Mouse (Mus musculus) ES-Bruce4 (cell line): ENCODE data around the gene Rabggtb.

Experiments
- CTCF ChIP-seq: IDR thresholded peaks from one replicate; pipeline ENCODE4 v1.8.1; 2011; ENCODE audit warnings: low read depth, low read length
- POLR2A ChIP-seq: IDR thresholded peaks from one replicate; pipeline ENCODE4 v1.8.1; 2011; ENCODE audit warnings: low read length; ENCODE audit not compliant: insufficient read depth

DNA sequence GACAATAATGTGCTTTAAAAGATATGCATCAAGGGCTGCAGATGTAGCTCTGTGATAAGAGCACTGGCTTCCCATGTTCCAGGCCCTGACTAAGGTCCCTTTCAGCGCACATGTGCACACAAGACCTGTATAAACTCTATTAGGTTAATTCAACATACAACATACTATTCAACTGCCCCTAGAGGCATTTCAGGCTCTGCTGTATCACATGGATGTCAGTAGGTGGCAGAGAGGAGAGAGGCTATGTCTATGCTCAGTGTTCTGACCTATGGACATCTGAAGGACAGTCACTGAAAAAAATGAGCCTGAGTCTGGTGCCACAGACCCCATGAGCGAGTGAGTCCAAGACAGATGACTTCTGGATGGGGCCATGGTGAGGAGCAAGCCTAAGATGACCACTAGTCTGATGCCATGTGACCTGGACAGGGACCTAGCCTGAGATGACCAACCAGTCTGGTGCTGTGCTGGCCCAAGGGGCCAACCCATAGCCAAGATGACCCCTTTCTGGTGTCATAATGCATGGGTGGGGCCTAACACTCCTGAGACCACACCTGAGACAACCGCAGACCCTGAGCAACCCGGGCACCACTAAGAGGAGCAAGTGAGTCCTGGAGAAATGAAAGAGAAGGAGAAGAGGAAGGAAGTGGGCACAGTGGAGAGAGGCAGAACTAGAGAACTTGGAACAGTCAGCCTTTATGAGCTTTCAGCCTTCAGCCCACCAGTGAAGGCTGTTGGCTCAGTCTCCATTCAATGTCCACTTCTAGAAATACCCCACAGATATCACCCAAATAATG, 48.0 kb downstream of the Rabggtb start:
- TF ChIP-seq POLR2A (no peak), CTCF (no peak)
